Mouse (Mus musculus) naive thymus-derived CD4-positive, alpha-beta T cell, adult 2 months (primary cell): ENCODE results near the gene Trim2.

Experiments used
- DNase-seq: peaks from one replicate; pipeline ENCODE4 v3.0.0-alpha.2; 2011; ENCODE audit warnings: low read depth

Trim2 gene

GRCm38 (mm10) chr3:84219720-84220273 lies 86.9 kb downstream of the Trim2 start:
- no peak for DNase-seq

GRCm38 (mm10) chr3:84219166-84219710 lies 87.4 kb downstream of the Trim2 start:
- no peak for DNase-seq

- DNase-seq, result no peak
Observed at GRCm38 (mm10) chr3:84218498-84218897, 88.2 kb downstream of the Trim2 start.

- DNase-seq, result no peak
Observed at GRCm38 (mm10) chr3:84217961-84218351, 88.7 kb downstream of the Trim2 start.

- DNase-seq, result no peak
Observed at GRCm38 (mm10) chr3:84217118-84217960, 89.3 kb downstream of the Trim2 start.

GRCm38 (mm10) chr3:84215743-84216360 lies 90.8 kb downstream of the Trim2 start:
- no peak for DNase-seq

GRCm38 (mm10) chr3:84215253-84215652 lies 91.4 kb downstream of the Trim2 start:
- no peak for DNase-seq

- DNase-seq, result no peak
Observed at GRCm38 (mm10) chr3:84214501-84214900, 92.2 kb downstream of the Trim2 start.

GRCm38 (mm10) chr3:84211340-84211875 lies 95.3 kb downstream of the Trim2 start:
- DNase-seq, result no peak

GRCm38 (mm10) chr3:84208917-84209513 lies 97.7 kb downstream of the Trim2 start:
- DNase-seq, result no peak

GRCm38 (mm10) chr3:84208475-84208874 lies 98.2 kb downstream of the Trim2 start:
- DNase-seq, result no peak

- no peak for DNase-seq
Observed at GRCm38 (mm10) chr3:84207366-84207765, 99.3 kb downstream of the Trim2 start.

- DNase-seq, result no peak
Observed at GRCm38 (mm10) chr3:84206106-84206505, 100.6 kb downstream of the Trim2 start.

- DNase-seq, result no peak
Observed at GRCm38 (mm10) chr3:84205650-84206049, 101.0 kb downstream of the Trim2 start.

- no peak for DNase-seq
Observed at GRCm38 (mm10) chr3:84204640-84205039, 102.0 kb downstream of the Trim2 start.

- DNase-seq, result no peak
Observed at GRCm38 (mm10) chr3:84200559-84201420, 105.9 kb downstream of the Trim2 start.

- no peak for DNase-seq
Observed at GRCm38 (mm10) chr3:84199516-84199915, 107.2 kb downstream of the Trim2 start.

GRCm38 (mm10) chr3:84198229-84198628 lies 108.4 kb downstream of the Trim2 start:
- DNase-seq, result no peak

GRCm38 (mm10) chr3:84193881-84194280 lies 112.8 kb downstream of the Trim2 start:
- DNase-seq, result no peak

GRCm38 (mm10) chr3:84191141-84191881 lies 115.4 kb downstream of the Trim2 start:
- DNase-seq, result no peak
